Mouse (Mus musculus) frontal cortex, adult (tissue): ENCODE measurements around the gene Tmem80.

ENCODE experiments used
- ATAC-seq: cut with Nextera tagmentation; 2 replicates; pipeline ENCODE4 v1.9.2; 2017; ENCODE audit warnings: mild to moderate bottlenecking, moderate library complexity, mixed read lengths; ENCODE audit not compliant: low TSS enrichment

Tmem80 gene

DNA sequence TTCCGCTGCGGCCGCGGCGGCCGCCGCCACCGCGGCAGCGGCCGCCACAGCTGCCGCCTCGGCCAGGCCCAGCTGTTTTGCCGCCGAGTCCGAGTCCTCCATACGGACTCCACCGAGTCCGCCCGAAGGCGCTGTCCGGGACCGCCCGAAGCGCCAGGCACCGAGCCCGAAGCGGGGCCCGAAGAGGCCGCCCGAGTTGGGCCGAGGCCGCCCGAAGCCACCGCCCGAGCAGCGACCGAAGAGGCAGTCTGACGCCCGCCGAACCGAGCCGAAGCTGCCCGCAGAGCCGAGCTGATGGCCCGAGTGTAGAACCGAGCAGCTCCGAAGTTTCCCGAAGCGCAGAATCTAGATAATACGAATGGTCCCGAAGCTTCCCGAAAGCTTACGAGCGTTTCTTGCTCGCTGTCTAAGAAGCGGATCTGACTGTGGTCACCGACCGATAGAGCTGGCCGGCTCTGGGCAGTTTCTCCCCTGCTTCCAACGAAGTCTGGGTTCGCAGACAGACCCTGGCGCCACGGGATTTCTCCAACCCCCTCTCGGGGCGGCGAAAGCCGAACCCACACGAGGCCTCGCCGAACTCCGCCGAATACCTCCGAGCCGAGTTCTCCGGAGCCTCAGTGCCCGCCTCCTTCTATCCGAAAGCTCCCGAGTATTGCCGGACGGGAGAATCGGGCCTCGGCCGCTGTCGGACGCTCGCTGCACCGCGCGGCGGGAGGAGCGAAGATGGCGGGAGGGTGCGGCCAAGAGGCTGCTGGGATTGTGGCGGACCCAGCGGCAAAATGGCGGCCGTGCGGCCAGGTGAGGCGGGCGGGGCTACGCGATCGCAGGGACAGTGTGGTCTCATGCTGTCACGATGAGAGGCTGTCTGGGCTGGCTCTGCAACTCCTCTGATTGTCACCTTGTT is at the start of gene Tmem80, which contains the start of gene Deaf1:
Gene Tmem80 (plus strand): TSS at position 271 of the 904 bp plus-strand sequence.
Gene Deaf1 (minus strand): TSS at position 222 of the 904 bp plus-strand sequence.
- peak; percentile 88 for ATAC-seq

- peak; percentile 41; the same call in 1 of the 2 replicates for ATAC-seq
Measured at GRCm38 (mm10) chr7:141278766-141279590, 48.6 kb upstream of the Tmem80 start, which contains the start of gene Sct. TSS of gene Sct (minus strand) at chr7:141279133.

GRCm38 (mm10) chr7:141281442-141281841 is 46.1 kb upstream of the Tmem80 start:
- no peak for ATAC-seq

DNA sequence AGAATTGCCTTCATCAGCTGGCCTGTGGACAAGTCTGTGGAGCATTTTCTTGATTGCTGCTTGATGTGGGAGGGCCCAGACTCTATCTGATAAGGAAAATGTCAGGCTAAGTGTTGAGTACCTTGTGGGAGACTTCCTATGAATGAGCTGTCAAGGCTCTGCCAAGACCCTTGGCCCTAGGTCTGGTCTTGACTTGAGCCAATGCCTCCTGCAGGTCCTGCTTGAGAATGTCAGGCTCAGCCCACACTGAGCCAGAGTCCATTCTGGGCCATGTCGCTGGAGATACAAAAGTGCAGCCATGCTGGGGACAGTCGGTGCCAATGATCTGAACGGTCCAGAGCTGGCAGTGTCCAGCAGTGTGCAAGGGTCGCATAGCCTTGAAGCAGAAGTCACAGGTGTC is 44.8 kb upstream of the Tmem80 start:
- no peak for ATAC-seq

GRCm38 (mm10) chr7:141288042-141288441 is 39.5 kb upstream of the Tmem80 start:
- no peak for ATAC-seq

GRCm38 (mm10) chr7:141291921-141292582 is 35.5 kb upstream of the Tmem80 start, which contains the start of gene Drd4:
TSS of gene Drd4 (plus strand) at chr7:141292006.
- peak; percentile 72; the same call in 1 of the 2 replicates for ATAC-seq

- no peak for ATAC-seq
Measured at GRCm38 (mm10) chr7:141292583-141293388, 34.8 kb upstream of the Tmem80 start.

DNA sequence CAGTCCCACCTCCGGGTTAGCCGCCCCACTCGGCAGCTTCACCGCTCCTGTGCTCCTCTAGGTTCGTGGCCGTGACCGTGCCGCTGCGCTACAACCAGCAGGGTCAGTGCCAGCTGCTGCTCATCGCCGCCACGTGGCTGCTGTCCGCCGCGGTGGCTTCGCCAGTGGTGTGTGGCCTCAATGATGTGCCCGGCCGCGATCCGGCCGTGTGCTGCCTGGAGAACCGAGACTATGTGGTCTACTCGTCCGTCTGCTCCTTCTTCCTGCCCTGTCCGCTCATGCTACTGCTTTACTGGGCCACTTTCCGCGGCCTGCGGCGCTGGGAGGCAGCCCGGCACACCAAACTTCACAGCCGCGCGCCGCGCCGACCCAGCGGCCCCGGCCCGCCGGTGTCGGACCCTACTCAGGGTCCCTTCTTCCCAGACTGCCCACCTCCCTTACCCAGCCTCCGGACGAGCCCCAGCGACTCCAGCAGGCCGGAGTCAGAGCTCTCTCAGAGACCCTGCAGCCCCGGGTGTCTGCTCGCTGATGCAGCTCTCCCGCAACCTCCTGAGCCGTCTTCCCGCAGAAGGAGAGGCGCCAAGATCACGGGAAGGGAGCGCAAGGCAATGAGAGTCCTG is 33.6 kb upstream of the Tmem80 start:
- no peak for ATAC-seq

- no peak for ATAC-seq
Measured at GRCm38 (mm10) chr7:141294479-141294878, 33.1 kb upstream of the Tmem80 start.

- ATAC-seq: no peak
Measured at GRCm38 (mm10) chr7:141297926-141298650, 29.5 kb upstream of the Tmem80 start.

DNA sequence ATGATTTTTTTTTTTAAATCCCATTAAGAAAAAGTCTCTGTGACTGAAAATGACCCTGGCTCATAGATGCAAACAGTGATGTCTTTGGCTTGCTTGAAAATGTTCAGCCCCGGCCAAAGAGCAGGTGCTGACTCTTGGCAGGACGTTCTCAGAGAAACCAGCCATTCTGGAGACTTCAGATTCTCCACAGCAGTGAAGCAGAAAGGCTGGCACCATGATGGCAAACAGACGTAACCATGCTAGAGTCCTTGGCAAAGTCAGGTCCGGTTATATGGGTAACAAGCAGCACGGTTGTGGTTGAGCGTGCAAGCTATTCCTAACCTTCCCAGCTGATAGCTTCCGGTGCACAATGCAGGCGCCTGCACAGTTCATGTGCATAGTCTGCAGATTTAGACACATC is 28.4 kb upstream of the Tmem80 start:
- no peak for ATAC-seq

- ATAC-seq: no peak
Measured at GRCm38 (mm10) chr7:141301386-141301785, 26.2 kb upstream of the Tmem80 start.

DNA sequence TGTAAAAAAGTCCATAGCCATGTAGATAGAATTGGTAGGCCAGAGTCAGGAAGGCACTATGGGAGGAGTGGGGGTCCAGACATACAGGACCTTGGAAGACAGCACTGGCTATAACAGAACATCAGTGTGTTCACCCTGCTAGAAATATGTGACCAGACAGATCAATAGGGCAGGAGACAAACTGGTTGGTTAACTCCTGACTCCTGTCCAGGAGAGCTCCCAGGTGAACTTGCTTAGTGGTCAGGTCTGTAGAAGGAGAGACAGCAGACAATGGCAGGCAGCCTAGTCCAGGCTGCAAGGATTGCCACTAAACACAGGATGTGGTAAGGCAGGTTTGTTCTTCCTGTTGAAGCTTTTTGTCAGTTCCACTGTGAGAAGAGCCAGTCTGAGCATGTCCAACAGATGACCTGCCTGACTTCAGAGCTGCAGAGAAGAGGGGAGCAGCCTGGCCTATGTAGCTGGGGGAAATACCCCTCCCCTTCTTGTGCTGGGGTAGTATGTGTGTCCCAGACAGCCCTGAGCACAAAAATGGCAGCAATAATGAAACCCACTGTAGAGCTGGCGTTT is 24.8 kb upstream of the Tmem80 start:
- no peak for ATAC-seq

DNA sequence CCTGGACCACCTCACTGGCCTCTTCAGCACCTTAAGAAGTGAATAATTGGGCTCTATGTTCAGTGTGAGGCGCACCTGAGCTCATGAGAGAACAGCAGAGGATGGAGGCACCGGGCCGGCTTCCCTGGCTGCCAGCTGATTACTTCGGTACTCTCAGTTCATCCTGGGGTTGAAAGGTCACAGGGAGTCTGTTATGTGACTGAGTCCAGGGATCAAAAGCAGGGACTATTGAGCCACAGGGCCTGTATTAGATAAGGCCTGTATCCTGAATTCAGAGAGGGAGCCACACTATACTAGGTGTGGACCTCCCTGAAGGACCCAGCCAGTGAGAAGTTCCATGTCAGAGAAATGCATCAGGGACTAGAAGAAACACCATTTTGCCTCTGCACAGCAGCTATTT is 23.0 kb upstream of the Tmem80 start:
- no peak for ATAC-seq

- ATAC-seq: no peak
Measured at GRCm38 (mm10) chr7:141314416-141314815, 13.1 kb upstream of the Tmem80 start.

GRCm38 (mm10) chr7:141315076-141315475 is 12.5 kb upstream of the Tmem80 start:
- 0 out of 2 replicates have a peak, but pooled peaks have one; percentile 29 for ATAC-seq

GRCm38 (mm10) chr7:141315974-141316373 is 11.6 kb upstream of the Tmem80 start:
- peak; percentile 87 for ATAC-seq

- no peak for ATAC-seq
Measured at GRCm38 (mm10) chr7:141317619-141318132, 9.9 kb upstream of the Tmem80 start.

GRCm38 (mm10) chr7:141319446-141319845 is 8.1 kb upstream of the Tmem80 start:
- no peak for ATAC-seq
